Mouse (Mus musculus): ENCODE measurements around the gene Scd4. TPM values are rescaled to one million over a fixed set of nuclear protein-coding genes. Genes with fewer than 3 reads are reported as not detected.
"Not testable (repeated sequence)": the region's sequence is repeated elsewhere in the genome, so short reads cannot be mapped to it uniquely, and the experiment has no call there.

Scd4 gene
- polyA plus RNA-seq, 1 experiment from 2014 or later, result 0.06 TPM

DNA sequence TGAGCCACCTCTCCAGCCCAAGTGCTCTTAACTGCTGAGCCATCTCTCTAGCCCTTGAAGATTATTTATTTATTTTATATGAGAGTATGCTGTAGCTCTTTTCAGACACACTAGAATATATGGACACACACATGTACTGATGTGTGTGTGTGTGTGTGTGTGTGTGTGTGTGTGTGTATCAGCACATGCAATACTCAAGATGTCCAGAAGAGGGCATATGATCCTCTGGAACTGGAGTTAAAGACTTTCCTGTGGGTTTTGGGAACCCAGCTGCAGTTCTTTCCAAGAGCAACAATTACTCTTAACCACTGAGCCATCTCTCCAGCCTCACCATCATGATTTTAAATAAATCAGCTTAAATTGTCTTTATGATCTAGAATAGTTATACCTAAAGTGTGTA lies 14.3 kb upstream of the Scd4 start:
- 0 out of 2 replicates have a peak, but pooled peaks cover 3% of the 10 kb centered on the region for H3K4me1 ChIP-seq (replicated peaks; ENCODE audit: control insufficient read depth, insufficient read depth, low read length)
- no peaks in the 10 kb centered on the region for H3K27me3 ChIP-seq (ENCODE audit: control insufficient read depth, insufficient read depth, low read length)
- H3K9ac ChIP-seq (ENCODE audit: low read depth, low read length), result no peak overlapping the region
- DNase-seq (ENCODE audit: low spot score) (no peak), ATAC-seq (ENCODE audit: low FRiP score) (no peak)
- no peak overlapping the region for H3K27ac ChIP-seq (ENCODE audit: low read depth, low read length)
- no peaks in the 10 kb centered on the region for H3K36me3 ChIP-seq (ENCODE audit: control insufficient read depth, insufficient read depth, low read length)
- no peak overlapping the region for H3K4me2 ChIP-seq (replicated peaks; ENCODE audit: low read depth, low read length)
- no peak overlapping the region for H3K4me3 ChIP-seq (ENCODE audit: low read depth, low read length)
- H3K9me3 ChIP-seq (ENCODE audit: control insufficient read depth, low read length), result no peaks in the 10 kb centered on the region

DNA sequence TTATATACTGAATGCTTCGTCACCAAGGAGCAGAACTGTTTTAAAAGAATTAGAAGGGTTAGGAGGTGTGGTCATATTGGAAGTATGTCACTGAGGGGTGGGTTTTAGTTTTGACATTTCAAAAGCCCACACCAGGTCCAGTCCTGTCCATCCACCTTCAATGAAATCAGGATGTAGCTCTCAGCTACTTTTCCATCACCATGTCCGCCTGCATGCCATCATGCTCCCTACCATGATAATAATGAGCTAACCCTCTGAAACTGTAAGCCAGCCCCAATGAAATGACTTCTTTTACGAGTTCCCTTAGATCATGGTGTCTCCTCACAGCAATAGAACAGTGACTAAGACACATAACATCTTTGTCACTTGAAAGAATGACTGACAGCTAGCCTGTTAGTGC lies 12.6 kb upstream of the Scd4 start:
- Histone ChIP-seq H3K9me3 (ENCODE audit: control insufficient read depth, low read length) (no peaks in the 10 kb centered on the region), H3K27ac (ENCODE audit: low read depth, low read length) (no peak overlapping the region), H3K4me3 (ENCODE audit: low read depth, low read length) (no peak overlapping the region), H3K36me3 (ENCODE audit: control insufficient read depth, insufficient read depth, low read length) (no peaks in the 10 kb centered on the region), H3K9ac (ENCODE audit: low read depth, low read length) (no peak overlapping the region), H3K4me1 (replicated peaks; ENCODE audit: control insufficient read depth, insufficient read depth, low read length) (no peaks in the 10 kb centered on the region), H3K4me2 (replicated peaks; ENCODE audit: low read depth, low read length) (no peak overlapping the region), H3K27me3 (ENCODE audit: control insufficient read depth, insufficient read depth, low read length) (no peaks in the 10 kb centered on the region)
- WGBS, result 92% methylated on average over 3 of the region's 3 CpGs
- DNase-seq (ENCODE audit: low spot score) (no peak), ATAC-seq (ENCODE audit: low FRiP score) (no peak)

GRCm38 (mm10) chr19:44321201-44321600 lies 11.7 kb upstream of the Scd4 start:
- no peak for DNase-seq (ENCODE audit: low spot score)
- H3K27ac ChIP-seq (ENCODE audit: low read depth, low read length), result no peak overlapping the region
- no peaks in the 10 kb centered on the region for H3K36me3 ChIP-seq (ENCODE audit: control insufficient read depth, insufficient read depth, low read length)
- H3K9ac ChIP-seq (ENCODE audit: low read depth, low read length), result no peak overlapping the region
- ATAC-seq (ENCODE audit: low FRiP score), result no peak
- H3K4me1 ChIP-seq (replicated peaks; ENCODE audit: control insufficient read depth, insufficient read depth, low read length), result no peaks in the 10 kb centered on the region
- 94% methylated on average over 4 of the region's 4 CpGs for WGBS
- no peaks in the 10 kb centered on the region for H3K27me3 ChIP-seq (ENCODE audit: control insufficient read depth, insufficient read depth, low read length)
- no peak overlapping the region for H3K4me3 ChIP-seq (ENCODE audit: low read depth, low read length)
- no peak overlapping the region for H3K4me2 ChIP-seq (replicated peaks; ENCODE audit: low read depth, low read length)
- no peaks in the 10 kb centered on the region for H3K9me3 ChIP-seq (ENCODE audit: control insufficient read depth, low read length)

DNA sequence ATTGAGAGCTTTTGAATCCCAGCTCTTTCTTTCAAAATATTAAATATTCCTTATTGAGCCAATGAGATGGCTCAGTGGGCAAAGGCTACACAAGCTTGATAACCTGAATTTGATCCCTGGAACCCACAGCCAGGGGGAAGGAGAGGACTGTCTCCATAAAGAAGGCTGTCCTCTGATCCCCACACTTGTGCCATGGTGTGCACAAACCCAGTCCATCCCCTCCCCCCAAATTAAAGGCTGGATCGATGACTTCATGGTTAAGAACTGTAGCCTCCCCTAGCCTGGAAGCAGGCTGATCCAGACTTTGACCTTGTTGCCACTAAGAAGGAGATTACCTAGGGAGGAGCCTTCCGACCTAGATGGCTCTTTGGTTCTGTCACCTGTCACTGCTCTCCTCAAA lies 11.3 kb upstream of the Scd4 start:
- H3K4me3 ChIP-seq (ENCODE audit: low read depth, low read length), result no peak overlapping the region
- WGBS, result 77% methylated on average over 2 of the region's 2 CpGs
- no peaks in the 10 kb centered on the region for H3K36me3 ChIP-seq (ENCODE audit: control insufficient read depth, insufficient read depth, low read length)
- ATAC-seq (ENCODE audit: low FRiP score) (no peak), DNase-seq (ENCODE audit: low spot score) (no peak)
- no peaks in the 10 kb centered on the region for H3K9me3 ChIP-seq (ENCODE audit: control insufficient read depth, low read length)
- no peak overlapping the region for H3K9ac ChIP-seq (ENCODE audit: low read depth, low read length)
- no peak overlapping the region for H3K27ac ChIP-seq (ENCODE audit: low read depth, low read length)
- H3K4me2 ChIP-seq (replicated peaks; ENCODE audit: low read depth, low read length), result no peak overlapping the region
- no peaks in the 10 kb centered on the region for H3K4me1 ChIP-seq (replicated peaks; ENCODE audit: control insufficient read depth, insufficient read depth, low read length)
- no peaks in the 10 kb centered on the region for H3K27me3 ChIP-seq (ENCODE audit: control insufficient read depth, insufficient read depth, low read length)

DNA sequence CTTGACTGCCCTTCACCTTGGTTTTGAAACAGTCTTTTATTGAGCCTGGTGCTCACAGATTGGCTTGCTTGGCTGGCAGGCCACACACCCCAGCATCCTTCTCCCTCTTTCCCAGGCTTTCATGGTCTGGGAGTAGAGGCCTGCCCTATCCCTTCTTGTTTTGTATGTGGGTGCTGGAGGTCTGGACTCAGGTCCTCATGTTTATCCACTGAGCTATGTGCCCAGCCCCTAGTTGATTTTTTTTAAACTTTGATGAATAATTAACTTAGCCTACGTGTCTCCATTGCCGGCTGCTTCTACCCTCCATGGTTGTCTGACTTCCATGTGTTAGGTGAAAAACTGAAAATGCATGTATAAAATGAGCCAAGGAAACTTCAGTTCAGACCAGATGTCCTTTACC lies 3.3 kb upstream of the Scd4 start:
- no peaks in the 10 kb centered on the region for H3K27me3 ChIP-seq (ENCODE audit: control insufficient read depth, insufficient read depth, low read length)
- H3K4me3 ChIP-seq (ENCODE audit: low read depth, low read length), result no peak overlapping the region
- no peak overlapping the region for H3K9ac ChIP-seq (ENCODE audit: low read depth, low read length)
- H3K4me1 ChIP-seq (replicated peaks; ENCODE audit: control insufficient read depth, insufficient read depth, low read length), result no peaks in the 10 kb centered on the region
- no peak overlapping the region for H3K4me2 ChIP-seq (replicated peaks; ENCODE audit: low read depth, low read length)
- DNase-seq (ENCODE audit: low spot score) (no peak), ATAC-seq (ENCODE audit: low FRiP score) (no peak)
- H3K36me3 ChIP-seq (ENCODE audit: control insufficient read depth, insufficient read depth, low read length), result no peaks in the 10 kb centered on the region
- no peak overlapping the region for H3K27ac ChIP-seq (ENCODE audit: low read depth, low read length)
- 91% methylated on average over 2 of the region's 2 CpGs for WGBS
- H3K9me3 ChIP-seq (ENCODE audit: control insufficient read depth, low read length), result no peaks in the 10 kb centered on the region

DNA sequence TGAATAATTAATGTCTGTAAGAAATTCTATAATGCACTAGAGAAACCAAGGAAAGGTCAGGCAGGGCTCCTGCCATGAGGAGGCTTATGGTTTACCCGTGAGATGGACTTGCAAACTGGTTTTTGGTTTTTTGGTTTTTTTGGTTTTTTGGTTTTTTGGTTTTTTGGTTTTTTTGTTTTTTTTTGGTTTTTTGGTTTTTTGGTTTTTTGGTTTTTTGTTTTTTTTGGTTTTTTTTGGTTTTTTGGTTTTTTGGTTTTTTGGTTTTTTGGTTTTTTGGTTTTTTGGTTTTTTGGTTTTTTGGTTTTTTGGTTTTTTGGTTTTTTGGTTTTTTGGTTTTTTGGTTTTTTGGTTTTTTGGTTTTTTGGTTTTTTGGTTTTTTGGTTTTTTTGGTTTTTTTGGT lies 1.8 kb upstream of the Scd4 start:
- not testable (repeated sequence) for H3K36me3 ChIP-seq (ENCODE audit: control insufficient read depth, insufficient read depth, low read length); H3K4me3 ChIP-seq (ENCODE audit: low read depth, low read length); H3K27ac ChIP-seq (ENCODE audit: low read depth, low read length); H3K4me1 ChIP-seq (replicated peaks; ENCODE audit: control insufficient read depth, insufficient read depth, low read length); H3K4me2 ChIP-seq (replicated peaks; ENCODE audit: low read depth, low read length); DNase-seq (ENCODE audit: low spot score); H3K27me3 ChIP-seq (ENCODE audit: control insufficient read depth, insufficient read depth, low read length); H3K9ac ChIP-seq (ENCODE audit: low read depth, low read length); ATAC-seq (ENCODE audit: low FRiP score); H3K9me3 ChIP-seq (ENCODE audit: control insufficient read depth, low read length)
- WGBS, result 97% methylated on average over 1 of the region's 1 CpGs

DNA sequence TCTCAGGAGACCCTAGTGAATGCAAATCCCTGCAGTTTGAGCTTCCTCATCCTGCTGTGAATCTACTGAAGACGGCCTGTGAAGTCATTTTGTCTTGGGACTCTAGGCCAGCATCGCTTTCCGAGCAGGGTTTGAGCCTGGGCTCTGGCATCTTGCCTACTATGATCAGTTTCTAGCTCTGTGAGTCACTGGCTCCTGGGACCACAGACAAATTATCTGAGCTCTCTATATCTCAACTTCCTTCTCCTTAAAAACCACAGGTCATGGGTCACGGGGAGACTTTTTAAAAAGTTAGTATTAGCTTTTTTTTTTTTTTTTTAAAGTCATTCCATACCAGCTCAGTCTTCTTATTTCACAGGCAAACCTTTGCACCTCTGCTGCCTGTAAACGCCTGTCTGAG lies 981 bp upstream of the Scd4 start:
- Histone ChIP-seq H3K4me3 (ENCODE audit: low read depth, low read length) (no peak overlapping the region), H3K9me3 (ENCODE audit: control insufficient read depth, low read length) (no peaks in the 10 kb centered on the region), H3K27me3 (ENCODE audit: control insufficient read depth, insufficient read depth, low read length) (no peaks in the 10 kb centered on the region), H3K4me1 (replicated peaks; ENCODE audit: control insufficient read depth, insufficient read depth, low read length) (no peaks in the 10 kb centered on the region), H3K36me3 (ENCODE audit: control insufficient read depth, insufficient read depth, low read length) (no peaks in the 10 kb centered on the region), H3K9ac (ENCODE audit: low read depth, low read length) (no peak overlapping the region), H3K27ac (ENCODE audit: low read depth, low read length) (no peak overlapping the region), H3K4me2 (replicated peaks; ENCODE audit: low read depth, low read length) (no peak overlapping the region)
- no peak for ATAC-seq (ENCODE audit: low FRiP score)
- 88% methylated on average over 5 of the region's 5 CpGs for WGBS
- no peak for DNase-seq (ENCODE audit: low spot score)

DNA sequence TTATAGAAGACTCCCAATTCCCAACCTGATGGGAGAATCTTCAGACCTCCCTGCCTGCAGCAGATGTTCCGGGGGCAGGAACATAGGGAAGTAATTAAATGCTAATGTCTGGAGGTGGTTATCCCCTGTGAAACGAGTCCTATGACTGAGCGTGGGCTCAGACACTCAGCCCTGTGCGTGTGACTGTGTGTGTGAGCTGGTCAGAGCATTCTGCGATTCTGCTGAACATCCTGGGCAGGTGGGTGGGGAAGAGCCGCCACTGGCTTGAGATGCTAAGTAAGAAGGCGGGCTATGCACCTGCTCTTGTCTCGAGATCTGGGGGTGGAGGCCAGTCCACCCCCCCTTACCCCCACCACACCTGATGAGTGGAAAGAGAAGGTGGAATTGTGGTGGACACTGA lies 566 bp upstream of the Scd4 start:
- Histone ChIP-seq H3K27ac (ENCODE audit: low read depth, low read length) (no peak overlapping the region), H3K27me3 (ENCODE audit: control insufficient read depth, insufficient read depth, low read length) (no peaks in the 10 kb centered on the region), H3K4me2 (replicated peaks; ENCODE audit: low read depth, low read length) (no peak overlapping the region), H3K36me3 (ENCODE audit: control insufficient read depth, insufficient read depth, low read length) (no peaks in the 10 kb centered on the region), H3K9ac (ENCODE audit: low read depth, low read length) (no peak overlapping the region), H3K4me3 (ENCODE audit: low read depth, low read length) (no peak overlapping the region), H3K9me3 (ENCODE audit: control insufficient read depth, low read length) (no peaks in the 10 kb centered on the region), H3K4me1 (replicated peaks; ENCODE audit: control insufficient read depth, insufficient read depth, low read length) (no peaks in the 10 kb centered on the region)
- ATAC-seq (ENCODE audit: low FRiP score) (no peak), DNase-seq (ENCODE audit: low spot score) (no peak)
- WGBS, result 75% methylated on average over 8 of the region's 8 CpGs

GRCm38 (mm10) chr19:44333991-44334390 lies 1.1 kb downstream of the Scd4 start:
- Histone ChIP-seq H3K9ac (ENCODE audit: low read depth, low read length) (no peak overlapping the region), H3K4me3 (ENCODE audit: low read depth, low read length) (no peak overlapping the region), H3K4me2 (replicated peaks; ENCODE audit: low read depth, low read length) (no peak overlapping the region), H3K4me1 (replicated peaks; ENCODE audit: control insufficient read depth, insufficient read depth, low read length) (no peaks in the 10 kb centered on the region), H3K27me3 (ENCODE audit: control insufficient read depth, insufficient read depth, low read length) (no peaks in the 10 kb centered on the region), H3K9me3 (ENCODE audit: control insufficient read depth, low read length) (no peaks in the 10 kb centered on the region), H3K27ac (ENCODE audit: low read depth, low read length) (no peak overlapping the region), H3K36me3 (ENCODE audit: control insufficient read depth, insufficient read depth, low read length) (no peaks in the 10 kb centered on the region)
- DNase-seq (ENCODE audit: low spot score), result no peak
- no peak for ATAC-seq (ENCODE audit: low FRiP score)
- 89% methylated on average over 9 of the region's 9 CpGs for WGBS
